Mouse (Mus musculus) adrenal gland, adult 8-10 months (tissue): ENCODE data around the gene Nkain2. TPM values are rescaled to one million over a fixed set of nuclear protein-coding genes. Genes with fewer than 3 reads are reported as not detected.

Experiments used
- total RNA-seq, 4 experiments: library from RNA; stranded (reverse); gene quantifications; 2 replicates each; pipeline ENCODE4 v1.2.4; 2022

Gene Nkain2
- total RNA-seq, 4 experiments from 2014 or later, result 0.17 to 3.4 (median 0.27) TPM; not detected in 1

Other genes starting within 250 kb of the Nkain2 start
- gene Trdn, start 190.1 kb upstream of the Nkain2 start, total RNA-seq, result not detected